In the genomic region with DNA sequence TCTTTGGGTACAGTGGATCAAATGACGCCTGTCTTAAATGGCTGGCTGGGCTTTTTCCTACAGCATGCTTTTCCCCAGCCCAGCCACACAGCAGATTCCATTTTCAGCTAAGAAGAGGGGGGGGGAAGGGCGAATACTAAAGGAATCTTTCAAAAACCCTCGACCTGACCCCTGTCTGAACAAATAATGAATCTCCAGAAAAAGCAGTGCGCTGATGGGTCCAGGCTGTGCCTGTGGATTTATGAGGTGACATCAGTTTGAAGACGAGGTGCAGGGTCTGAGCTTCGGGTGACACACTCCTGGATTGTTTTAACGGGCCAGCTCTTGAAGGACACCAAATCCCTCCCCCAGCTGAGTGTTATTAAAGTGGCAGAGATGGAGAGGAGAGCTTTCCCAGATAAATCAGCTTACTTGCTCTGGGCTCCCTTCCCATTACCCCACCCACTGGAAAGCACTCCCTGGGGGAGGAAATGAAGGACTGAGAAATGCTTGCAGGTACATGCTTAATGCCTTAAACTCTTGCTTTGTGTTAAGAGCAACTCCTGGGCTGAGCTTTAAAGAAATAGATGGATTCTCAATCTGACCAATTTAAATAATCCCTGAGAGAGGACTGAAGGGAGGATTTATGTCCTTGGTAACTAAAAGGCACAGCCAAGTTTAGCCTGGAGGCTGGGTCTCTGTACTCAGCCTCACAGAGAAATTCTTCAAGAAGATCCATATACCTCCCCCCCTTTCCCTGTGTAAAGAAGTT, we compare ENCODE assay signal across 8 mouse cellular contexts.
A peak's percentile ranks its signal among the peaks of the same experiment; 100 is the strongest.
DNase-seq lines count a peak whose midpoint lies in the region; ATAC-seq and TF ChIP-seq lines count a peak whose summit lies in the region.

No protein-coding gene starts in this region.

- no peaks in the 10 kb centered on the region for H3K27me3 ChIP-seq in myocyte (ENCODE audit: control insufficient read depth, insufficient read depth, insufficient read length)

- intact Hi-C loops in heart, postnatal 14 days (cut with DNase I) = loop anchor here (5.0 to 10.0 kb wide), 2 partner anchors 254 to 489 kb away; partner anchors contain the start of gene Igfbp5

- H3K79me2 ChIP-seq in myocyte (ENCODE audit: control insufficient read depth, insufficient read depth) = no peaks in the 10 kb centered on the region

- H3K27ac ChIP-seq in embryonic fibroblast, embryonic 13.5 days (ENCODE audit: insufficient read depth, low read length) = peak overlapping the region; percentile 82

- peak; percentile 9 to 11 for DNase-seq in left cerebral cortex, adult 18-20 months (ENCODE audit: low spot score in 2 of 2)
- DNase-seq in left cerebral cortex, adult 9 months (ENCODE audit: low spot score in 2 of 2) = no peak
- peak; percentile 30 to 54 for DNase-seq in heart, postnatal 14 days
- DNase-seq in kidney, postnatal 36 days = peak; percentile 26 to 27
- DNase-seq in layer of hippocampus, adult 9-10 months (ENCODE audit: low spot score) = no peak

- TF ChIP-seq POLR2A in embryonic fibroblast, embryonic 13.5 days (IDR thresholded peaks at IDR 0.05; ENCODE audit: low read depth, low read length) = no peak
- no peak for TF ChIP-seq POLR2A in myocyte (IDR thresholded peaks at IDR 0.05; ENCODE audit: insufficient read length, low read depth)

- no peak overlapping the region for H3ac ChIP-seq in myocyte (ENCODE audit: control insufficient read depth, insufficient read length)

- H3K4me2 ChIP-seq in myocyte (ENCODE audit: low read depth) = peak overlapping the region; percentile 68

- H3K36me3 ChIP-seq in myocyte (ENCODE audit: control insufficient read depth, insufficient read depth) = no peaks in the 10 kb centered on the region

- no peak for ATAC-seq in granulocyte monocyte progenitor cell, adult 5-6 weeks (replicated peaks; ENCODE audit: poor library complexity, severe bottlenecking)

- peaks cover 12% of the 10 kb centered on the region for H3K4me1 ChIP-seq in embryonic fibroblast, embryonic 13.5 days (ENCODE audit: control insufficient read depth, insufficient read depth, low read length)

- TF ChIP-seq CTCF in embryonic fibroblast, embryonic 13.5 days (IDR thresholded peaks at IDR 0.05; ENCODE audit: borderline replicate concordance, insufficient read depth, low read length) = no peak

- H3K4me3 ChIP-seq in embryonic fibroblast, embryonic 13.5 days (ENCODE audit: insufficient read depth, low read length) = no peak overlapping the region
- H3K4me3 ChIP-seq in myocyte = no peak overlapping the region

TF ChIP-seq in myocyte, 11 proteins besides CTCF, POLR2A, EP300 and RAD21:
- TF ChIP-seq SRF (IDR thresholded peaks at IDR 0.05; ENCODE audit: control insufficient read depth, insufficient read length, low read depth) (no peak), TCF3 (IDR thresholded peaks at IDR 0.05; ENCODE audit: insufficient read length, low read depth) (no peak), E2F4 (IDR thresholded peaks at IDR 0.05; ENCODE audit: insufficient read depth) (no peak), MYOG (IDR thresholded peaks at IDR 0.05; ENCODE audit: control insufficient read depth in 1 of 3, insufficient read depth in 1 of 3, insufficient read length in 2 of 3, low read depth in 2 of 3) (no peak), USF1 (IDR thresholded peaks at IDR 0.05; ENCODE audit: low read depth) (no peak), REST (IDR thresholded peaks at IDR 0.05; ENCODE audit: insufficient read depth, insufficient read length) (no peak), CEBPB (IDR thresholded peaks at IDR 0.05; ENCODE audit: insufficient read depth, poor library complexity, severe bottlenecking) (no peak), MAX (IDR thresholded peaks at IDR 0.05; ENCODE audit: low read depth) (no peak), TCF12 (IDR thresholded peaks at IDR 0.05; ENCODE audit: insufficient read depth, poor library complexity, severe bottlenecking) (no peak), POLR2AphosphoS2 (IDR thresholded peaks at IDR 0.05; ENCODE audit: insufficient read length, low read depth) (no peak), MYOD1 (IDR thresholded peaks at IDR 0.05; ENCODE audit: control insufficient read depth in 1 of 3, insufficient read length in 2 of 3, low read depth in 2 of 3) (no peak)

Comparison
In these comparisons a context has a peak if more than half of its experiments do, and no peak if none do; other contexts are left out.
1. DNase-seq: peak in left cerebral cortex, adult 18-20 months (2 of 2), heart, postnatal 14 days (2 of 2) and kidney, postnatal 36 days (2 of 2); none in left cerebral cortex, adult 9 months (0 of 2) and layer of hippocampus, adult 9-10 months (single experiment).